ENCODE assay signal across 26 mouse cellular contexts in genomic region chr19:40616021-40616420, GRCm38 (mm10). TPM values are rescaled to one million over a fixed set of nuclear protein-coding genes. Genes with fewer than 3 reads are reported as not detected.
DNase-seq lines count a peak whose midpoint lies in the region; ATAC-seq lines count a peak whose summit lies in the region.
"Had no signal": no experiment of that assay in that cellular context is flagged by ENCODE, and none has a peak within 500 bp of the region (broad histone marks: within the 10 kb centered on the region; RNA-seq: fewer than 3 reads in every experiment).

No protein-coding gene starts in this region.

- no peaks in the 10 kb centered on the region for H3K9me3 ChIP-seq in heart, embryonic 11.5 days (replicated peaks; ENCODE audit: control insufficient read depth, low read length)
- H3K9me3 ChIP-seq: heart, embryonic 13.5 days; hindbrain, embryonic 12.5 days; limb, embryonic 12.5 days; liver, embryonic 12.5 days; megakaryocyte, embryonic 14.5 days; neural tube, embryonic 13.5 days had no signal

- WGBS in heart, embryonic 11.5 days (ENCODE audit: insufficient replicate concordance) = 80% methylated on average over 7 of the region's 7 CpGs

- peaks cover 3% of the 10 kb centered on the region; the same call in 1 of the 2 replicates for H3K27me3 ChIP-seq in heart, embryonic 11.5 days (ENCODE audit: control insufficient read depth, insufficient read depth, low read length)
- H3K27me3 ChIP-seq: heart, embryonic 13.5 days; hindbrain, embryonic 12.5 days; neural tube, embryonic 13.5 days had no signal

- peaks cover 4% of the 10 kb centered on the region; the same call in 1 of the 2 replicates for H3K4me1 ChIP-seq in heart, embryonic 11.5 days (ENCODE audit: control insufficient read depth, insufficient read depth, low read length)

- no peak overlapping the region for H3K4me2 ChIP-seq in heart, embryonic 11.5 days
- H3K4me2 ChIP-seq: heart, embryonic 13.5 days; hindbrain, embryonic 12.5 days; limb, embryonic 12.5 days; liver, embryonic 12.5 days; neural tube, embryonic 13.5 days had no signal

- no peak overlapping the region for H3K4me3 ChIP-seq in heart, embryonic 11.5 days (ENCODE audit: low read depth, low read length)
- H3K4me3 ChIP-seq: heart, embryonic 13.5 days; hindbrain, embryonic 12.5 days; left cerebral cortex, adult 2 months; limb, embryonic 12.5 days; liver, embryonic 12.5 days; megakaryocyte, embryonic 14.5 days; neural tube, embryonic 13.5 days had no signal

- H3K27ac ChIP-seq in heart, embryonic 11.5 days (ENCODE audit: low read depth, low read length) = no peak overlapping the region
- H3K27ac ChIP-seq: heart, embryonic 13.5 days; hindbrain, embryonic 12.5 days; kidney, postnatal 0 days; left cerebral cortex, adult 2 months; limb, embryonic 12.5 days; liver, embryonic 12.5 days; neural tube, embryonic 13.5 days had no signal

- no peak for ATAC-seq in heart, embryonic 11.5 days (replicated peaks; ENCODE audit: insufficient number of reproducible peaks, low FRiP score, low TSS enrichment)
- peak; percentile 55 for ATAC-seq in inflammation-experienced regulatory T-cells, adult 6 months
- ATAC-seq: forebrain, embryonic 16.5 days; liver, embryonic 12.5 days had no signal

- no peak overlapping the region for H3K9ac ChIP-seq in heart, embryonic 11.5 days (ENCODE audit: low read depth, low read length)
- H3K9ac ChIP-seq: heart, embryonic 13.5 days; hindbrain, embryonic 12.5 days; limb, embryonic 12.5 days; liver, embryonic 12.5 days; neural tube, embryonic 13.5 days had no signal

- H3K36me3 ChIP-seq in heart, embryonic 11.5 days (ENCODE audit: control insufficient read depth, insufficient read depth, low read length) = no peaks in the 10 kb centered on the region
- H3K36me3 ChIP-seq: heart, embryonic 13.5 days; hindbrain, embryonic 12.5 days; limb, embryonic 12.5 days; liver, embryonic 12.5 days; neural tube, embryonic 13.5 days had no signal

- peak; percentile 88 for DNase-seq in heart, adult 11 months
- peak; percentile 31 for DNase-seq in thymus, postnatal 14 days
- no peak for DNase-seq in thymus, postnatal 4 days
- no peak for DNase-seq in lung, postnatal 36 days
- DNase-seq in urinary bladder, postnatal 14 days (ENCODE audit: low spot score) = no peak
- DNase-seq in layer of hippocampus, adult 9-11 months = no peak
- DNase-seq: adrenal gland, postnatal 36 days; cerebellum, adult 9-10 months; gastrocnemius, postnatal 14 days; heart, adult 18-20 months; heart, postnatal 14 days; kidney, adult 2 months; lung, adult 18-20 months; lung, postnatal 10 days; midbrain, embryonic 14.5 days had no signal

RNA-seq across cellular contexts. Expression of gene Entpd1, which starts 3.9 kb away (rescaled TPM):
- polyA plus RNA-seq in heart, embryonic 11.5 days (2014; fragmentation: Nextera tagmentation; extraction: Ambion mirVana) = 13.1 and 15.9 TPM in 2 replicates
- 10 to 100 TPM; 46.8 to 61.9 (median 50.3) TPM for polyA plus RNA-seq in inflammation-experienced regulatory T-cells, adult 6 months (2017; shearing (Covaris generic))

RNA-seq across cellular contexts. Expression of gene Tctn3, which starts 4.0 kb away (rescaled TPM):
- 7.6 and 10.3 TPM in 2 replicates for polyA plus RNA-seq in heart, embryonic 11.5 days (2014; fragmentation: Nextera tagmentation; extraction: Ambion mirVana)
- 1 to 10 TPM; 5.8 to 9.4 (median 9.1) TPM for polyA plus RNA-seq in inflammation-experienced regulatory T-cells, adult 6 months (2017; shearing (Covaris generic))

RNA-seq across cellular contexts. Expression of gene Aldh18a1, which starts 27.8 kb away (rescaled TPM):
- 38.9 and 42.9 TPM in 2 replicates for polyA plus RNA-seq in heart, embryonic 11.5 days (2014; fragmentation: Nextera tagmentation; extraction: Ambion mirVana)
- 10 to 100 TPM; 34.5 to 39.7 (median 38.7) TPM for polyA plus RNA-seq in inflammation-experienced regulatory T-cells, adult 6 months (2017; shearing (Covaris generic))

Comparison
In these comparisons a context has a peak if more than half of its experiments do, and no peak if none do; other contexts are left out.
1. DNase-seq: peak in heart, adult 11 months (single experiment) and thymus, postnatal 14 days (single experiment); none in thymus, postnatal 4 days (single experiment), lung, postnatal 36 days (single experiment), urinary bladder, postnatal 14 days (single experiment) and layer of hippocampus, adult 9-11 months (single experiment).